Mouse (Mus musculus) forebrain, embryonic 10.5 days (tissue): ENCODE data around the gene Lgr5. TPM values are rescaled to one million over a fixed set of nuclear protein-coding genes. Genes with fewer than 3 reads are reported as not detected.

Experiments
- DNase-seq: peaks from one replicate; pipeline ENCODE4 v3.0.0-alpha.2; 2017; ENCODE audit warnings: low spot score; ENCODE audit errors: extremely low spot score
- H3K27ac ChIP-seq: fragments of 300-500 bp; sonication (generic); 2 replicates; pipeline ENCODE4 v1.5.1; 2016; ENCODE audit warnings: mild to moderate bottlenecking
- H3K27me3 ChIP-seq: fragments of 300-500 bp; sonication (generic); 2 replicates; pipeline ENCODE4 v1.6.1; 2016; ENCODE audit warnings: mild to moderate bottlenecking; ENCODE audit not compliant: poor library complexity, severe bottlenecking
- H3K36me3 ChIP-seq: fragments of 300-500 bp; sonication (generic); replicated peaks from 2 replicates; pipeline ENCODE4 v1.6.1; 2016; ENCODE audit warnings: mild to moderate bottlenecking, moderate library complexity
- H3K4me1 ChIP-seq: fragments of 300-500 bp; sonication (generic); 2 replicates; pipeline ENCODE4 v1.6.1; 2016
- H3K4me3 ChIP-seq: fragments of 300-500 bp; sonication (generic); 2 replicates; pipeline ENCODE4 v1.5.1; 2016; ENCODE audit warnings: mild to moderate bottlenecking, moderate library complexity
- H3K9me3 ChIP-seq: fragments of 300-500 bp; sonication (generic); 2 replicates; pipeline ENCODE4 v1.6.1; 2016; ENCODE audit warnings: mild to moderate bottlenecking, moderate library complexity
- WGBS: fragments of 180-500 bp; shearing (Covaris S2); methylation state at CpG from one replicate; pipeline ENCODE4 v1.1.7; 2016; 5-methylcytosine and 5-hydroxymethylcytosine counted together
- polyA plus RNA-seq: library from polyadenylated mRNA; unstranded; fragments of >200 nt; fragmentation: Nextera tagmentation; extraction: Ambion mirVana; gene quantifications from 2 replicates; pipeline ENCODE4 v1.2.1, GENCODE M21; 2016

Gene Lgr5
- polyA plus RNA-seq, 1 experiment from 2014 or later = 2.2 TPM

DNA sequence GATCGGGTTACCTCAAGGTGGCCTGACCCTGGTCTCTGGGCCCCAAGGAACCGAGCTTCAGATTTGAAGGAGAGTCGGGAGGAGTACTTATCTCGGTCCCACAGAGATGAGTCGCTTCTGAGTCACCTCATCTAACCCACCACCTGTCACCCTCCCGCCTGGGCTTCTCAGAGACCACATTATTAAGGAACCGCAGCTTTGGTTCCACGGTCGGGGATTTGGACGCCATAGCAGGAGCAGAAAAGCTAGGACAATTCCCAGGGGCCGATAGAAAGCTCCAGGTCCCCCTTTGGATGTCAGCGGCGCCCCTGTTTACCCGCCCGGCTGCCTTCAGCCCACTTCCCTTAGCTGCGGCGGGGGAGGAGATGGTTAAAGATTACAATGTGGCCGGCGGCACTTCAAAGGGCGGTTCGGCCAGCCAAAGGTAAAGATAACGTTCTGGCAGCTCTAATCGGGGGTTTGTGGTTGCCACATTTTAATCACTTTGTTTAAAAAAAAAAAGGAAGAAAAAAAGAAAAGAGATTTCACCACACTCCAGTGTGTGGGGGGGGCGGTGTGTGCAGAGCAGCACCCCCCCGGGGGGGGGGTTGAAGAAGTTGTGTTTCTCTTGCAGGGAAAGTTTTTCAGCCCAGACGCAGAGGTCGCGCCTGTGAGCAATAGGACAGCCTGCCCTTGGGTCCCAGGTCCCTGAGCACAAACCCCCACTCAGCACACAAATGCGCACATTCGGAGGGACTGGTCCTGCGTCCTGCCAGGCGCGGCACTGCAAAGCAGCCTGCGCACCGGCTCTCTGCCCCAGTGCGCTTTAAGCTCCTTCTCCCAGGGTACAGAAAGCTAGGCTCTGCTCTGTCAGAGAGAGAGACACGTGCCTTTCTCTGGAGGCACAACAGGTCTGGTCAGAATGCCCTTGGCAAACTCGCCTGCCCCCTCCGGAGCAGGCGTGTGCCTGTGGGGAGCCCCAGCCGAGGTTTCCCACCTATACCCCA, 1.0 kb downstream of the Lgr5 start:
- Histone ChIP-seq H3K36me3 (no peaks in the 10 kb centered on the region), H3K27ac (no peak overlapping the region), H3K27me3 (peaks cover 96% of the 10 kb centered on the region), H3K4me3 (peak overlapping the region; percentile 64), H3K4me1 (peaks cover 36% of the 10 kb centered on the region), H3K9me3 (no peaks in the 10 kb centered on the region)
- peak; percentile 59 for DNase-seq
- WGBS = under 1% methylated on average over 40 of the region's 41 CpGs

DNA sequence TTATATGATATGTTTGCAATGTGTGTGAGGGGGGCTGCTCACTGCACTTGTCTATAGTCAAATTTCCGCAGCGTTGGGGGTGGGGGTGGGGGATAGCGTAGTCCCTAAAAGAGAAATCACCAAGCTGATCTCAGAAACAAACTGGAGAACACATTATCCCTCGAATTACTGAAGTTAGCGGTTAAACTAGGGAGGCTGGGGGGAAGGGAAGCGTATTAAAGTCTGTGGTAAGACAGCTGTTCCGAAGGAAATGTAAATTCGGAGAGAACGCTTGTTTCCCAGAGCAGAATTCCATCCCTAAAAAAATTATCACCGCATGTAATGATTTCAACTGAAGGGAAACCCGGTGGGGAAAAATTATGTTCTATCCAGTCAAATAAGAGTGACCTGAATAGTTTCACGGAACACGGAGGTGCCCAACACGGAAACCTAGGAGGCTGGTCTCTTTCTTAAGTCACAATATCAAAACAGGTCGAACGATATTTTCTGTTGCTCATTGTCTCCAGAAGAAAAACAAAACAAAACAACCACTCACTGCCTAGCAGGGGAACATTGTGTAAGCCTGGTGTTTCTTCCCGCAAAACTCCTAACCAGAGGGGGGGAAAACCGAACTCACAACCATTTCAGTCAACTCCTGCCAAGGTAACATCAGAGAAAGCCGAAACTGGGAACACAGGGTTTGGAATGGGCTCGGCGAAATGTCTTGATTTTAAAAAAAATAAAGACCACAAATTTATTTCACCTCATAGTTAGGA, 1.9 kb downstream of the Lgr5 start:
- Histone ChIP-seq H3K4me3 (peak overlapping the region; percentile 64), H3K36me3 (no peaks in the 10 kb centered on the region), H3K27ac (no peak overlapping the region), H3K9me3 (no peaks in the 10 kb centered on the region), H3K4me1 (peaks cover 36% of the 10 kb centered on the region), H3K27me3 (peaks cover 100% of the 10 kb centered on the region)
- DNase-seq = peak; percentile 23
- WGBS = 2% methylated on average over 21 of the region's 21 CpGs

DNA sequence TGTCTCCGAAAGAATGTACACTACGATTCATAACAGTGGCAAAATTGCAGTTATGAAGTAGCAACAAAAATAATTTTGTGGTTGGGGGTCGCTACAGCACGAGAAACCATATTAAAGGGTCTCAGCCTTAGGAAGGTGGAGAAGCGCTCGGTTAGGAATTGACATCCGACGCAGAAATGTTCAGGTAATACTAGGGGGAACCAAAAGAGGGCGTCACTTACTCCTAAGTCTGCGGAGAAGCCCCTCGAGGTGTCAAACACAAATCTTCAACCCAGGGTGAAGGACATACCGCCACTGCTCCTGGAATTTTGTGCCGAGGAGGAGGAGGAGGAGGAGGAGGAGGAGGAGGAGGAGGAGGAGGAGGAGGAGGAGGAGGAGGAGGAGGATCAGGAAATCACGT, 2.9 kb downstream of the Lgr5 start:
- 0 out of 2 replicates have a peak overlapping the region, but pooled peaks have one; percentile 64 for H3K4me3 ChIP-seq
- H3K36me3 ChIP-seq = no peaks in the 10 kb centered on the region
- H3K9me3 ChIP-seq = no peaks in the 10 kb centered on the region
- H3K4me1 ChIP-seq = peaks cover 42% of the 10 kb centered on the region
- DNase-seq = no peak
- no peak overlapping the region for H3K27ac ChIP-seq
- H3K27me3 ChIP-seq = peaks cover 100% of the 10 kb centered on the region
- 19% methylated on average over 12 of the region's 14 CpGs for WGBS

DNA sequence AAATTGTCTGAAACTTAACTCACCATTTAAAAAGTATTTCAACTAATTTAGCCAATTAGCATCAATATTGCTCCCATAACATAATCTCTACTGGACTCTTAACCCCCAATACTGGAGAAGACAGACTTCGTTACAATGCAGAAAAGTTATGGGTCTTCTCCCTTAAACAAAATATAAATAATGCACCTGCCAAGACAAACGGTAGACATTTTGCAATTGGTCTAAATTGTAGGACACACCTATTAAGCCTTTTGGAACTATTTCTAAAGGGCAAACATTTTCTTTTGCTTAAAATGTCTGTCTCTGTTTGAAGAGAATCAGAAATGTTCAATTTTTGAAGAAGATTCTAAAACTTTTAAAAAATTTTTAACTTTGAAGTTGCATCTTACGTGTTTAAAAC, 4.5 kb downstream of the Lgr5 start:
- Histone ChIP-seq H3K4me1 (peaks cover 46% of the 10 kb centered on the region), H3K36me3 (no peaks in the 10 kb centered on the region), H3K27ac (no peak overlapping the region), H3K27me3 (peaks cover 100% of the 10 kb centered on the region), H3K9me3 (no peaks in the 10 kb centered on the region), H3K4me3 (no peak overlapping the region)
- DNase-seq = no peak
- WGBS = 93% methylated on average over 3 of the region's 3 CpGs

DNA sequence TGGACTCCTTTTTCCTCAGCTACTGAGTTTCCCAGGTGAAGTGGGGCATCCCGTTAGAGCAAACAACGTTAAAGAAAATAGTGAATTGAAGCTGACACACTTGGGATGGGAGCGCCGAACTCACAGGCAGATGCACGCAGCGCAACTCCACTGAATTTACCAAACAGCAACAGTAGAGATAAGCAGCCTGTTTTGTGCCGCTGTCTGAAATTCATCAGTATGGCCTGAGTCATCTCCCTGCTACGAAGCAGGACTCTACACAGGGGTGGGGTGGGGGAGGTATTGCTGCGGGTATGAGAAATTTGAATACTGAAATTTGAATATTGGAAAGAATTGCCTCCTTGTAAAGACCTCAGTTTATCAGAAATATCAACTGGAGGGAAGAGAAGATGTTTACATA, 5.6 kb downstream of the Lgr5 start:
- H3K4me1 ChIP-seq = peaks cover 35% of the 10 kb centered on the region
- H3K36me3 ChIP-seq = no peaks in the 10 kb centered on the region
- H3K27me3 ChIP-seq = peaks cover 99% of the 10 kb centered on the region
- H3K4me3 ChIP-seq = no peak overlapping the region
- 83% methylated on average over 9 of the region's 9 CpGs for WGBS
- no peak overlapping the region for H3K27ac ChIP-seq
- no peak for DNase-seq
- H3K9me3 ChIP-seq = no peaks in the 10 kb centered on the region

DNA sequence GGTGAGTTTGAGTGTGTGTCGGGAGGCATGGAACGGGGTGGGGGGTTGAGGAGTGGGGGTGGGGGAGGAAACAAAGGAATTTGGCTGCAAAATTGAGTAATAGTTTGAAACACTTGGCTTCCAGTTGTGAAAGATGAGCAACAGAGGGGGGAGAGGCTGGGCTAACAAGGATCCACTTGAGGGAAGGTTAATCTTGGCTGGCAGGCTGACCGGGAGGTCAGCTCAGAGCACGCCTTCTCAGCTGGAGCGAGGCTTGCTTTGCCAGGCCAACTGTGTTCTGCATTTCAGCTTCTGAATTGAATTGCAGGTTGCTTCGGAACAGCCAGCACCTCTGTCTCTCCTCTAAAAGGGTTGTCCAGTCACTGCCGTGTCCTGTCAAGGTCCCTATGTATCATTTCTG, 8.1 kb downstream of the Lgr5 start:
- H3K4me1 ChIP-seq = peaks cover 12% of the 10 kb centered on the region
- H3K4me3 ChIP-seq = no peak overlapping the region
- DNase-seq = peak; percentile 29
- peaks cover 99% of the 10 kb centered on the region for H3K27me3 ChIP-seq
- no peaks in the 10 kb centered on the region for H3K36me3 ChIP-seq
- WGBS = 9% methylated on average over 7 of the region's 7 CpGs
- H3K9me3 ChIP-seq = no peaks in the 10 kb centered on the region
- no peak overlapping the region for H3K27ac ChIP-seq

DNA sequence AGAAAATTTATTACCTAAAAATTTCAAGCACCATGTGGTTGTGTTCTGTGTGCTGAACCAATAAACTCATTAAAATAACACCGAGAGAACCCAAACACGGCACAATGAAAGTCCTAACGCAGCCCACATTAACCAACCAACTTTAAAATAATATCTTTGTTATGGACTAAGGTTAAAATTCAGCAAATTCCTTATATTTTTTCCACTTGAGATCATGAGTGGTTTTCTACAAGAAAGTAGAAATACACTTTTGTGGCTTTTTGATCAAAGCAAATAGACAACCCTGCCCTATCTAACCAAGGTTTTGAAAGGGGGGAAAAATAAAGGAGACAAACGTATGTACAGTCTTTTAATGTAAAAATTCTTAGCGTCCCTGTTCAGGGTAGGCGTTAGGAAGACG, 8.5 kb downstream of the Lgr5 start:
- Histone ChIP-seq H3K4me1 (peaks cover 12% of the 10 kb centered on the region), H3K27ac (no peak overlapping the region), H3K27me3 (peaks cover 99% of the 10 kb centered on the region), H3K36me3 (no peaks in the 10 kb centered on the region), H3K4me3 (no peak overlapping the region), H3K9me3 (no peaks in the 10 kb centered on the region)
- DNase-seq = no peak
- WGBS = 64% methylated on average over 7 of the region's 7 CpGs

DNA sequence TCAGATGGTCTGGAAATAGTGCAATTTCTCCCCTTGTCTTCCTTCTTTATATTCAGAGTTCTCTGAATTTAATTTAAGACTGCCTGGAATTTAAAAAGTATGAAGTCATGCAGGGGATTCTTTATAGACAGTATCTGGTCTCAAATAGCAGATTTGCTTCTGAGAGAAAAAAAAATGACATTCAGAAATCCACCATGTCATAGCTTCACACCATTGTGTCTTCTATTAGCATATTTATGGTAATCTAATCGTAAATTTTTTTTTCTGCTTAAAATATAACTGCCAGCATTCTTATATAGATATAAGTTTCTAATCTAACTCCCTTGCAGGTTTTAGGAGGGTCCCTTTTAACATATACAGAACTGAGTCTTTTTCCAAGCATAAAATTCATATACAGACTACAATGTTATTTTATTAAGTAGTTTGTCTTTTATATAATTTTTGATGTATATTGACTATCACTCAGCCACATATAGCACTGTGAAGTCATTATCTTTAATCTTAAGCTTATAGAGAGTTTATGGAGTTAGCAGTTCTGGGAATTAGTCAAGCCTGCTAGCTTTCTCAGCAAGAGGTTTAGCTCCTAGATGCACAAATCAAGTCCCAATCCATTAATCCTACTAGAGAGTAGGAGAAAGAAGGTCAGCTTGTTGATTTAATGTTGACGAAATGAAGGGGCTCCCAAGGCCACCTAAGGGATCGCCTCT, 15.7 kb downstream of the Lgr5 start:
- peaks cover 31% of the 10 kb centered on the region for H3K4me1 ChIP-seq
- no peak overlapping the region for H3K27ac ChIP-seq
- peaks cover 11% of the 10 kb centered on the region; the same call in 1 of the 2 replicates for H3K9me3 ChIP-seq
- no peaks in the 10 kb centered on the region for H3K36me3 ChIP-seq
- peaks cover 83% of the 10 kb centered on the region for H3K27me3 ChIP-seq
- DNase-seq = no peak
- WGBS = 40% methylated on average over 3 of the region's 3 CpGs
- no peak overlapping the region; the same call in 1 of the 2 replicates for H3K4me3 ChIP-seq

DNA sequence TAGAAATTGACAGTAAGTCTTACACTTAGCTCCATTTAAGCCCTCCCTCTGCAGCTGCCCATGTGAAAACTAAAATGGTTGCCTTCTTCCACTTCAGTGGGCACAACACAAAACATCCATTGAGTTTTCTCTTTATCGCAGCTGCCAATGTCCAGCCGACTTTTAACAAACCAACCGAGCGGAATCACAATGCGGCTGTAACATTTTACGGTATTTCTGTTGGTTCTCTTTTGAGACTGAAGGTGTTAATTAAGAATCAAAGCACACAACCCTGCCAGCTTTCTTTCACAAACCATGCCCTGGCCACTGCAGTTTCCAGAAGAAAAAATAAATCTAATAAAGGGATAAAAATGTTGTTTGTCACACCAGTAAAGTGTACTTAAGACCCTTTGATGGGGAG, 16.3 kb downstream of the Lgr5 start:
- Histone ChIP-seq H3K27me3 (peaks cover 83% of the 10 kb centered on the region), H3K4me3 (no peak overlapping the region; the same call in 1 of the 2 replicates), H3K36me3 (no peaks in the 10 kb centered on the region), H3K9me3 (peaks cover 11% of the 10 kb centered on the region; the same call in 1 of the 2 replicates), H3K4me1 (peaks cover 31% of the 10 kb centered on the region), H3K27ac (no peak overlapping the region)
- DNase-seq = peak; percentile 66
- 14% methylated on average over 6 of the region's 6 CpGs for WGBS

DNA sequence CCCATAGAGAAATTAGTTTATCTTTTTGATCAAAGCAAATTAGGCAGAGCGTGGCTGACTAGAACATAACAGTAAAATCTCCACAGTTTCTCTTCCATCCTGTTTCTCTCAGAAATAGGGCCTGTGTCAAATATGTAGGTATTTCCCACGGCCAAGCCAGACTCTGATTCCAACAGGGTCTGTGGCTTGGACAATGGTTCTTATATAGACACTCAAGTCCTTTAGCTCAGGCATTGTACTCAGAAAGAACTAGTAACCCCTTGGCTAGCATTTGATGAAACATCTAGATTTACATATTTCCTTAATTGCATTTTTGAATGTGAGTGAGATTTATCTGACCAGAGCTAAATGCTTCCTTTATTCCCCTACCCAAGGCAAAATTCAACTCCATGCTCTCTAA, 17.0 kb downstream of the Lgr5 start:
- Histone ChIP-seq H3K4me1 (peaks cover 31% of the 10 kb centered on the region), H3K27me3 (peaks cover 82% of the 10 kb centered on the region), H3K9me3 (peaks cover 11% of the 10 kb centered on the region; the same call in 1 of the 2 replicates), H3K27ac (peak overlapping the region; percentile 40; the same call in 1 of the 2 replicates), H3K4me3 (no peak overlapping the region), H3K36me3 (no peaks in the 10 kb centered on the region)
- no peak for DNase-seq
- 43% methylated on average over 2 of the region's 2 CpGs for WGBS

DNA sequence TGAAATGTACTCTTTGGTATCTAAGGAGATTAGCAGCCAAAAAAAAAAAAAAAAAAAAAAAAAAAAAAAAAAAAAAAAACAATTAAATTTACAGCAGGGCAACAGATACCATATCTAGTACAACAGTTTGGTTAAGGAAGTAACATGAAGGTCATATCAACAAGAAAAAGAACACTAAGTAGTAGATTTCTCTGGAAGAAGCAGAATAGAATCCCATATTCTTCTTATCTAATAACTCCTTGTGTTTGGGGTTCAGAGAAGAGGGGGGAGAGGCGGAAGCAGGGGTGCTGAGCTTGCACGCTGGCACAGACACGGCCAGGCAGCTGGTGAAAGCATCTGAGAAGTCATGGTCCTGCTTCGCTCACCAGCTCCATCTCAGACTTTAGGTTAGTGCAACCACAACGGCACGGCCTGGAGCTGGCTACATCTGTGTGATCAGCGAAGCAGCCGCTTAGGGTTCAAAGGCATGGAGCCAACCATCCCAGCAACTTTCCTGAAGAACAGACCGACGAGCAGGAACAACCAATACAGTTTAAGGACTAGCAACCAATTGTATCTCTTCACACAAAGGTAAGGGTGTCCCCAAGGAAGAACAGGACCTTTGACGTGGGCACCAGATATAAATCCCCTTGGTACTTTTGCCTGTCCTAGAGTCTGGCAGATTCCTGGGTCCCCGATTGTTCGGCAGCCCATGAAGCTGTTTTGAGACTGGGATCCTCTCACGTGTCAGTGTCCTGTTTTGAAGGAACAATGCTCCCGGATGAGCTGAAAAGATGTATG, 17.7 kb downstream of the Lgr5 start, which contains the start of gene A930009A15Rik:
TSS of gene A930009A15Rik (plus strand) at position 275 of the 780 bp plus-strand sequence.
- no peak within 1 kb of the TSS for H3K4me3 ChIP-seq
- H3K4me1 ChIP-seq = peaks cover 31% of the 10 kb centered on the region
- no peaks in the 10 kb centered on the region for H3K36me3 ChIP-seq
- H3K9me3 ChIP-seq = peaks cover 11% of the 10 kb centered on the region; the same call in 1 of the 2 replicates
- WGBS = 66% methylated on average over 15 of the region's 15 CpGs
- peak within 1 kb of the TSS; percentile 40; the same call in 1 of the 2 replicates for H3K27ac ChIP-seq
- H3K27me3 ChIP-seq = peaks cover 82% of the 10 kb centered on the region
- no peak for DNase-seq
